Mouse (Mus musculus) lung, postnatal 4 days (tissue): ENCODE measurements around the gene Ankrd16.
A peak's percentile ranks its signal among the peaks of the same experiment; 100 is the strongest.

ENCODE experiments used
- DNase-seq, 2 experiments: peaks; one replicate each; pipeline ENCODE4 v3.0.0; 2021

Ankrd16 gene

DNA sequence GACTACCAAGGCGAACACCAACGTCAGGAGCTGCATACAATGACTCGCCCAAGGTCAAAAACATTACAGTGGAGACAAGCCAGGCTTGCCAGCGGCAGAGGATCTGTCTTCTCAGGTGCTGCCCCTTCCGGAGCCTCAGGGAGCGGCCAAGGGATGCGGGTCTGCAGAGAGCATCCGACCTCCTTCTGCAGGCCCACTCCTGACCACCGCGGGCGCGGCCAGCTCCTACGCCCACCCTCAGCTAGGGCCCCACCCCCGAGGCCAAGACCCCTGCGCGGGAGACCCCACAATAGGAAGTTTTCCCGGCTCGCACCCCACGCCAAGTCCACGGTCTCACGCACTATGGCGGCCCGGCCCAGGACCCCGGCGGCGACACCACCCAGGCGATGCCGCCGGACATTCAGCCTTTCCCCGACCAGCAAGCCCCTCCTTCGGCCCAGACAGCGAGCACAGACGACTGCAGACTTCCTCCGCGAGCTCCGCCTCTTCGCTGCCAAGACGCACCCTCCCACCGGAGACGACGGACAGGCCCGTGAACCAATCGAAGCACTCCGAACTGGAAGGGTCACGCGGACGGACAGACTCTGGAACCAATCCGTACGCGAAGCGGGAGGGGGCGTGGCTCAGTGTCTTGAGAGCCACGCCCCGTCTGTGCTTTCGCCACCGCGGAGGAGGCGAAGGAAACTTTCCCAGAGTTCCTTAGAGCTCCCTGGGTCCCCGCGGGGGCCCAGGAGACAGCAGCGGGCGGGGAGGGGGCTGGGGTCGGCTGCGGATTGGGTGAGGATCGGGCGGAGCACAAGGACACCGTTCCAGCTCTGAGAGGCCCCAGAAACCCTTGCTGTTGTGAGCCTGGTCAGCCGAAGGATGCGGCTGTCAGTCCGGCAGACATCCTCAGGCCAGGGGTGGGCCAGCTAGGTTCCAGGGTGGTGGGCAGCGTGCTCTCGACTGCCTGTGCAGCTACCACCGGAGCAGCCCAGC lies at the start of gene Ankrd16, which contains the start of gene Fbh1:
Ankrd16 (plus strand) TSS at position 786 of the 978 bp plus-strand sequence.
Fbh1 (minus strand) TSS at position 492 of the 978 bp plus-strand sequence.
- peak; percentile 100 for DNase-seq

DNA sequence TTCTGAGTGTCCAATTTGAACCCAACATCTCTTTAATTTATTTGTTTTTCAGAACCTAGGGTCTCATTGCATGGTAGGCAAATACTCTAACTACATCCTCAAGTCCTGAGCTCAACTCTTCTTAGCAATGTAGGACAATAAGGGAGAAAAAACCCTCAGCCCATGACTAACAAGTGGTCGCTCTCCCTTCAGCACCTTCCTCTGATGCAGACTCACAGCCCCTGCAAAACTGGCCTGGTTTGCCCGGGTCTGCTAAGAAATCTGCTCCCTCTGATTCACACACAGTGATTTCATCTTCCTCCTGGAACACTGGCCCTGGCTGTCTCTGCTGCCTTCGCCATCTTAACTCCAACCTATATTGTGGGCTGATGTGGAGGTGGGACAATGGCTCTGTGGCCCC lies 48.6 kb upstream of the Ankrd16 start:
- no peak for DNase-seq

DNA sequence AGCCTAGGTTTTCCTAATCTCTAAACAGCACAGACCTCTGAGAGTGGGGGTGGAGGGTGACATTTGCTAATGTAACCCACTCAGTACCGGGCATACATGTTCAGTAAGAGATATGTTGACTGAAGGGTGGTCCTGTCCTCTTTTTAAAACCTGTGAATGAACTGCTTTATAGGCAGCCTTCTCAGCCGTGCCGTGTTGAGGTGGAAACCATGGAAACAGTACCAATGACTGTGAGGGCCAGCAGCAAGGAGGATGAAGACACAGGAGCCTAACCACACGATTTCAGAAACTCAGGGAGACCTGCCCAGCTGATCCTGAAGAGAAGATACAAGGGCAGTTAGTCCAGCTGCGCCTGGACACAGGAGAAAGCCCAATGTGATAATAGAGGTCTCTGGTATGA lies 44.7 kb upstream of the Ankrd16 start:
- DNase-seq: no peak

DNA sequence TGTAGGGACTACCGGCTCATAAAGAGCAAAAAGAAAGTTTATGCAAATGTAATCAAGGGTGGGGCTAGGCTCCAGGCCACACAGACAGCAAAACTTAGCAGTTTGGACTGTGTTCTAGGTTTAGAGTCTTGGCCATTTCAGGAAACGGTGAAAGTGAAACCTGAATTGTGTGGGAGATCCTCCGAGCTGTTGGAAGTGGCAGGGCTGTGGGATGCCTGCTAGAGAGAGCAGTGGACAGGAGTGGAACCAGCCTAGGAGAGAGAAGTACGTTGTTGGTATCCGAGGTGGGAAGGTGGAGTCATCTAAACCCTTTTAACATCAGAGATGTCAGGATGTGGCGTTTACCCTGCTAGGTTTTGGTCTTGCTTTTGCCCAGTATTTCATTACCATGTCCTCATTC lies 41.8 kb upstream of the Ankrd16 start:
- DNase-seq: no peak

DNA sequence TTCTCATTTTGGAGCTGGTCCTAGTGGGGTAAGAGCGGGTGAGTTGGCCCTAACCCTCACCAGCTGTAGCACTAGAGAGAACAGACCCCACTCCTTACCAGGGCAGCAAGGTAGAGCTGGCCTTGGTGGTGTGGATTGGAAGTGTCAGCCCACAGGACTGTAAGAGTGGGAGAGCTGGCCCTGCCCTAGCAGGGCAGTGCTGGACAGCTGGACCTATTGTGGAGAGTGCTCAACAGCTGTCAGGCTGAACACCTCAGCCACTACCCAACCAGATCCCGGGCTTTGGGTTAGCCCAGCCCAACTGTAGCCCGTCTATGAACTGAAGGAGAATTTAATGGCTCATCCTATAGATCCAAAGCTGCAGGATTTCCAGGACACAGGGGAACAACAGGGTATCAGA lies 38.9 kb upstream of the Ankrd16 start:
- DNase-seq: no peak

DNA sequence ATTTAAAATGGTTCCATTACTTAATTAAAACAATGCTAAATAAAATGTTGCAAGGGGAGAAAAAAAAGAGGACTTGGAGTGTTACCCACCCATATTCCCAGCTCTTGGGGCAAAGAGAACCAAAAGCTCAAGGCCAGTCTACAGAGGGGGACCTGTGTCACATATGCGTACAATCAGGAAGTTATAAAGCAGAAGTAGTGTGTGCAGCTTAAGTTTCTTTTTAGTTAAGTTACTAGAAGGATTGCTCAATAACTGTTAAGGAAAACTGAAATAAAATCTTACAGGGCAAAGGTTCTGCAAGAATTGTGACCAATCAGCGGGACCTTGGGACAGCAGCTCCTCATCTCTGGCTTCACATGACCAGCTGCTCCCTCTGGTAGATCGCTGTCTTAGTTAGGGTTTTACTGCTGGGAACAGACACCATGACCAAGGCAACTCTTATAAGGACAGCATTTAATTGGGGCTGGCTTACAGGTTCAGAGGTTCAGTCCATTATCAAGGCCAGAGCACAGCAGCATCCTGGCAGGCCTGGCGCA lies 38.1 kb upstream of the Ankrd16 start:
- DNase-seq: no peak

DNA sequence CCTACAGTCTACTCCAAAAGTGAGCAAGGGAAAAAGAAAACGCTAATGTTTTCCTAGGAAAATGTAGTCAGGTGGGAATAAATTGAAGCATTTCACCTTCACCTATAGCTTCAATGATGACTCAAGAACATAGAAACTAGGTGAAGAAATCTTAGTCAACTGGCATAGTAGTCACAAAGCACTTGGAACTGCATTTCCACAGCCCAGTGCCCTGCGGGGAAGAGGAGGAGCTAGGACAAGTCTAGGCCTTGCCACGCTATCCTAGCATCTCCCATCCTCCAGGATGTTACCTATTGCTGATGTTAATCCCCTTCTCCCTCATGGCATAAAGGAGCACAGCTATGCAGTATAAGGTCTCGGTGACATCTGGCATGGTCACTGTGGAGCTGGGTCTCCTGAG lies 15.1 kb upstream of the Ankrd16 start:
- no peak for DNase-seq

DNA sequence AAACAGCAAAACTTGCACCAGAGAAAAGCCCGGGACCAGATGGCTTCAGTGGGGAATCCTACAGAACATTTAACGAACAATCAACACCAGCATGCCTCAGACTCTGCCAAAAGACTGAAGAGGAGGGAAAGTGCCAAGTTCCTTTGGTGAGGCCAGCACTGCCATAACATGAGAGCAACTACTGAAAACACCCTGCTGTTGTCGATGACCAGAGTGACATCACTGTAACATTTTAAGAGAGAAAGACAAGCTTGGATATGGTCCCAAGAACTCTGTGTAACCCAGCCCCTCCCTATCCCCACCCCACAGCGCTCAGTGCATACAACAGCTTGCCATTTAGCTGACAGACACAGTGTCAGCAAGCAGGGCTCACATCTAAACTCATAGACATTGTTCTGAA lies 12.0 kb upstream of the Ankrd16 start:
- peak; percentile 19 to 52 for DNase-seq

DNA sequence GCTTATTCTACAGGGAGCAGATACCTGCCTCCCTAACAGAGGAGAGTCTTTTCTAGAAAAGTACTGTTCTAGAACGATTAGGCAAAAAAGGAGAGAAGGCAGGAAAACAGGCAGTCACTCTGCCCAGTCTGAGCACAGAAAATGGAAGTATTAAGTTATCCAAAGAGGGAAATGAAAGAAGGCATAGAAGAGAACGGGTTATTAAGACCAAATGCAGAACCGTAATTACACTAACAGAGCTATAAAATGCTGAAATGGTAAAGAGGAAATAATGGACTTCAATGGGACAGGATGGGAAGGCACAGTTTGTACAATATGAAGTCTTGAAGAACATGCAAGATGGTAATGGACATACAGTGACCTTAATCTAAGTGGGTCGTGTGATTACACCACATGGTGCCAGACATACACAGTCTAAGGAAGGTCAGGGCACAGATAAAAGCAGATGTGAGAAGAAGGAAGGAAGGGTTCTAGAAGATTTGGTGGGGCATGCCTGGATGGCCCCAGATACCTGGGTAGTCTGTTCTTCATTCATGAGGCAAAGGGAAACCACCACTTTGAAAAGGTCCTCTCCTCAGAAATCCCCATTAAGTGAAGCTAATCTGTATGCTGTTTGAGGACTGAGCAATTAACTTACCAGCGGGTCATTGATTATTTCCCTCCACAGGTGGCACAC lies 11.1 kb upstream of the Ankrd16 start:
- no peak for DNase-seq

DNA sequence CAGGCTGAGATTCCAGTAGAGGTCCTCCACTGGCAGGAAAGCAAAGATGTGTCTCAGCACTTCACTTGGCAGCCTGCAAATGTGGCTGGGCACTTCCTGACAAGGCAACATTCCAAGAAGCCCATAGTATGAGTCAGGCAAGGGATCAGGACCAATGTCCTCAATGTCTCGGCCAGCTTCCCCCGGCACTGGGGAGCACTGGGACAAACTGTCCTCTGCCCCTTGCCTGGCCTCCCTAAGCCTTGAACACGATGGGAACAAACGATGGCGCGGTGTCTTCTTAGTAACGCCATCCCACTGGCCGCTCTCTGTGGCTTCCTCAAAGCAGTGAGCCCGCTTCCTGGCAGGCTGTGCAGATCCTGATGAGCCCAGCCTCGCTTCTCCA lies 10.5 kb upstream of the Ankrd16 start:
- no peak for DNase-seq

DNA sequence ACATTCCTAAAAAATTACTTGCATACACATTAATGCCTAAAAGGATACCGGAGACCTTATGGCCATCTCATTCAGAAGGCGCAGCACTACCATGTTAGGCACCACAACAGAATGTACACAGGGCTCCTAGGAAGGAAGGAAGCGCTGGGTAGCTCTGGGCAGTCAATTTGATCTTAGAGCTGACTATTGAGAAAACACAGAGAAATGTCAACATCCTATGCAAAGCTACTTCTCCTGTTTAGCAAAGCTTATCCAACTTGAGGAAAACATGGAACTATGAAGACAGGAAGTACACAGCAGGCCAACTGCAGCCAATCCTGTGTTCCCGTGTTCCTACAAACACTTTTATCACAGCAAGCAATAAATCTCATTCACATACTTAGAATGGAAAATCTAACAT lies 6.0 kb upstream of the Ankrd16 start:
- no peak for DNase-seq

DNA sequence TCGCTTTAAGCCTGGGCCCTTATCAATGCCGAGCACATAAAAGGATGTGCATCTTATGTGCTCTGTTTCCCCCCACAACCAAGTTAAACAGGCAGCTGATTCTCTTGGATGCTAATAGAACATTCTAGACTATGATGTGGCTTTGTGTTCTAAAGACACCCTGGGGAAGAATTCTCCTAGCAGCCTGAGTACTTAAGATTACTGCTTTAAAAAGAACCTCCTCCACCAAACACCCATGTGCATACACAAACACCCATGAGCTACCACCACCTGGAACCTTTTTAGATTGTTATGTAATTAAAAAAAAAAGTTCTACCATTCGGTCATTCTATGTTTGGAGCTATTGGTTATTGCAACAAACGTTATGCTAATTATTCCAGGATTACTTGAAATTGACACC lies 5.3 kb upstream of the Ankrd16 start:
- no peak for DNase-seq

DNA sequence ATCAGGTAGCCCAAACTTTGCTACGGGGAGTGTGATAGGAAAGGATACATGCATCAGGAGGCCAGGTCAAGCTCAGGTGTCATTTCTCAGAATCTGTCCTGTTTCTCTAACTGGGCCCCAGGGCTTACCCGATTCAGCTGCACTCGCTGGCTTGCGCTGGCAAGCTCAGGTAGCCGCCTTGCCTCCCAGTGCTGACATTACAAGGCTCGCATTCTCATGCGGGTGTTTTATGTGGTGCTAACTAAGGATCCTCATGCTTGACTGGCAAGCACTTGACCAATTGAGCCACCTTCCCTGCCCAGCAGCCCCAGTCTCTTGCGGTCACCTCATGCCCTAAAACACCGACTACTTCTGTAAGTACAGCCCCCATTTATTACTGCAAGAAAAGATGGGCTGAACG lies 3.2 kb upstream of the Ankrd16 start:
- no peak for DNase-seq

DNA sequence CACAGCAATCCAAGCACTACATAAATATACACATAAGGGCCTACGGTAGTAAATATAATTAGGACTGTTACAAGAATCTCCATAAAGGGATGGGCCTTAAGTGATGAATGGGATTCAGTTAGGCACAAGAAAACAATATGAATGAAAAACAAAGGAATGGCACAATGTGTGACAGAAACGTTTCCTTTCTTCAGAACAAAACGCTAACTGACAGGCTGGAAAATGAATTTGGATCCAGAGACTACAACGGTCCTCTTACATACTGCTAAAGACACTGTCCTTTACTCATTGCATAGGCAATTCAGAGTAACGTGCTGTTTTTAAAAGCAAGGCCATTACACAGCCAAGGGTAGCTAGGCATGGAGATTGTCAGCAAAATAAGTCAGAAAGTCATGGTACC lies 2.6 kb upstream of the Ankrd16 start:
- DNase-seq: no peak

DNA sequence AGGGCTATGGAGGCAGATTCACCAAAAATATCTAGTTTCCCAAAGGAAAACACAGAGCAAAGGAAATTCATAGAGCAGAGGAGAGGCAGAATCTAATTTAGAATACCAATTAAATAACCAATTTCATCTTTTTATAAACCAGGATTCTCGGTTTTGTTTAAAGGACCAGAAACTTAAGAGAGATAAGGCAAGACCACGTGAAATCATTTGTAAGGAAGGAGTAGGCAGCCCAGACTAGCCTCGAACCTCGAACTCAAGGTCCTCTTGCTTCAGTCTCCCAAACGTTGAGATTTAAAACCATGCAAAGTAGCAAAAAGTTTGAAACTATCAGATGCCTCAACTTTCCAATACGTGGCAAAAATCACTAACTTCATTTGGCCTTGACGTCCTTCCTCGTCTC lies 1.3 kb upstream of the Ankrd16 start:
- DNase-seq: no peak

DNA sequence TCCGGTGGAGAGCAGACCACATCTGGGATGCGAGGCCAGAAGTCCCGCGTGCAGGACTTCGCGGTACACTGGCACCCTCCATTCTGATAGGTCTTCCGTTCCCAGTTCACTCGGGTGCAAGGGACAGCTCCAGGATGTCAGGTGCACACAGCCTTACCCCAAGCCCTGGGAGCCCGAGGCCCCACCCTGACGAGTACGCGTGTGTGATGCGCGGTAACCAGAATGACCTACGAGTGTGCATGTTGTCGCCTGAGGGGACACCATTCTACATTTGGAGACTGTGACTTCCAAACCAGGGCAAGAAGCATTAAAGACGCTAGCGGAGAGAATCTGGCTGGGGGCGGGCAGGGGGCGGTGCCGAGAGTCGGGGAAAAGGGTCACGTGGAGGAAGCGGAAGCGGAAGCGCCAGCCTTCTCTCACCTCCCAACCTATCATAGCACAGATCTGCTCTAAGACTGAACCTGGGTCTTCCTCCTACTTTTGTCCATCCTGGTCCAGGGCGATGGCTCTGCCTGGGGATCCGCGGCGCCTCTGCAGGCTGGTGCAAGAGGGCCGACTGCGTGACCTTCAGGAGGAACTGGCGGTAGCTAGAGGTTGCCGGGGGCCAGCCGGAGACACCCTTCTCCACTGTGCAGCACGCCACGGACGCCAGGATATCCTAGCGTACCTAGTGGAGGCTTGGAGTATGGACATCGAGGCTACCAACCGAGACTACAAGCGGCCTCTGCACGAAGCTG lies 579 bp downstream of the Ankrd16 start:
- peak; percentile 89 to 90 for DNase-seq

DNA sequence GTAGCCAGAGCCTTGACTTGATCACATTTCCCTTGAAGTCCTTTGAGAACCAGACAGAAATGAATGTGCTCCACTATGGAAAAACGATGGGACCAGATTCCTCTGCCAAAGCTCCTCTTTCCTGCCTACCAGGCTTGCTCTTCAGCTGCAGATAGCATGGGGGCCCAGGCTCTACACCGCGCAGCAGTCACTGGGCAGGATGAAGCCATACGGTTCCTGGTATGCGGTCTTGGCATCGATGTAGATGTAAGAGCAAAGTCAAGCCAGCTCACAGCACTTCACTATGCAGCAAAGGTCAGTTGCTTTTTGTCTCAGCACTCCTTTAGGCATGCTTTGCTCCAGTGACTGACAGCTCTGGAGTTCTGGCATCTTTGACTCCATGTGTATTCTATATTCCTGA lies 6.5 kb downstream of the Ankrd16 start:
- DNase-seq: no peak

DNA sequence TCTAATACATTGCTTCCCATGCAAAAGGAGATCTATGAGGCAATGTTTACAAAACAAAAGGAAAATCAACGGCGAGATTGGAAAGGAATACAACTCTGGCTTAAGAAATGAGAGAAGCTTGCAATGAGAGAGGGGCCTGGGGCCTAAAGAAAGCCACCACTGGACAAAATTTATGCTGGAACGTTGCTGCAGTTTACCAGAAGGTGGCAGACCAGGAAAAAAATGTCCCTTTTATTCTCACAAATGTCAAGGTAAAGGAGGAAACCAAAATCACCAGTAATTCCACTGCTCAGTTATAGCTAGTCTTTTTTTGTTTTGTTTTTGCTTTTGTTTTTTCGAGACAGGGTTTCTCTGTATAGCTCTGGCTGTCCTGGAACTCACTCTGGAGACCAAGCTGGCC lies 17.0 kb downstream of the Ankrd16 start:
- no peak for DNase-seq

DNA sequence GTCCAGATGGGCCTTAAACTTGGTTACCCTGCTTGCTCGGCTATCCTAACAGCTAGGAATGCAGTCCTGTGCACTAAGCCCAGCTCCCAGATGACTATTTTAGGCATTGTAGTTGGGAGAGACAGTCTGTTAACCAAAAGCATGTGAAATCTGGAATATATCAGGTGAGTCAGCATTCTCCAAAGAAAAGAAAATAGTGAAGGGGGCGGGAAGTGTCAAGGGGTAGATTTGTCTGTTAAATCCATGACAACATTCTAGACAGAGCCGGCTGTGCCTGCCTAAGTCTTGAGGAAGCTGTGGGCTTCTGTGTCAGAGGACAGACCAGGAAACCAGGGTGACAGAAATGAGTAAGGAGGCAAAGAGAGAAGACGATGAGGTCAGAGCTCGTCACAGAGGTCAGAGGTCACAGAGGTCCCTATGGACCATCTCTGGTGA lies 20.3 kb downstream of the Ankrd16 start:
- DNase-seq: no peak

DNA sequence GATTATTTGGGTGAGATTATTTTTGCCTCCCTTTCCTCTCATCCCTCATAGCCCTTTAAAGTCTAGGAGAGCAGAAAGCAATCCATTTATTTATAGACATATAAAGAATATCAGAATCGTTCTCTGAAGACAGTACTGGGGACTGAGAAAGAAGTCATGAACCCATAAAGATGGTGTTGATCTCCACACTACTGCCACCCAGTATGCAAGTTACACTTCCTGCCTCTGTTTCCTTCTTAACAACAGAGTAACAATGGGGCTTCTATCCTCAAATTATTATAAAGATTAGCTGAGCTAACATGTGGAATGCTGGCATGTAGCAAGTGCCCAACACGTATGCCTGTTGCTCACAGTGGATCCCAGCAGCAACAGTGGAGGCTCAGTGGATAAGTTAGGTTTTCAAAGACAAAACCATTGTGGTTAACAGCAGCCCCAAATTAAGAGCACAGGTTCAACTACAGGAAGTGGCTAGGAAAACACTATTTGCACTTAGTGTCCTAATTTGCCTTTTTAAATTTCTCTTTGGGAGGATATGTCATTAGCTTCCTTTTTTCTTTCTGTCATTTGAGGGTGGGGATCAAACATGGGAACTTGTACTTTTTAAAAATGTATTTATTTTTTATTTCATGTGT lies 23.7 kb downstream of the Ankrd16 start:
- no peak for DNase-seq
